Mouse (Mus musculus) c-Kit-positive CD71-positive TER-119-negative erythroid progenitor cells, embryonic 14.5 days (primary cell): ENCODE results near the gene Boll.

Experiments used
- DNase-seq: peaks from one replicate; pipeline ENCODE4 v3.0.0-alpha.2; 2013; ENCODE audit warnings: low read depth

Gene Boll

GRCm38 (mm10) chr1:55207561-55207960 lies 155.7 kb downstream of the Boll start:
- no peak for DNase-seq

DNA sequence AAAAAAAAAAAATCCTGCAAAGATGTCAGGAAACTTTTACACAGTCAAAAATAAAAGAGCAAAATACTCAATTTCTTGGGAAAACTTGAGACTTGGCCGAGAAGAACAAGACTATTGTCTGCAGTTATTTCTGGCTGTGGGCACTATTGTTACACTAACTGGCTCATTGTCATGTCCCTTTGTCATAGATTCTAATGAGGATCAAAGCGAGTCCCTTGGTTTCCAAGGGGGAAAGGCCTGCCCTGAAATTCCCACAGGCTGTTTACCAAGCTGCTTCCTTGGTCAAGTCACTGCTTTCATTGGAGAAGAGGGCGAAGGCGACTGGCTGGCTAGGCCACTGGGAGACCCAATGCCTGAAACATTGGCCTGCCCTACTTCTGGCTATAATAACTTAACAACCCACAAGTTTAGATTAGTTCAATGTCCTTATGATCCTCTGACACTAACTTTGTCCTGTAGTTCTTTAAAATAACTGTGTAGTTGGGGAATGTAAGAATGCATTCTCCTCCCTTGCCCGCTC lies 157.4 kb downstream of the Boll start:
- DNase-seq: no peak

- no peak for DNase-seq
Measured at GRCm38 (mm10) chr1:55201850-55202752, 161.2 kb downstream of the Boll start.

DNA sequence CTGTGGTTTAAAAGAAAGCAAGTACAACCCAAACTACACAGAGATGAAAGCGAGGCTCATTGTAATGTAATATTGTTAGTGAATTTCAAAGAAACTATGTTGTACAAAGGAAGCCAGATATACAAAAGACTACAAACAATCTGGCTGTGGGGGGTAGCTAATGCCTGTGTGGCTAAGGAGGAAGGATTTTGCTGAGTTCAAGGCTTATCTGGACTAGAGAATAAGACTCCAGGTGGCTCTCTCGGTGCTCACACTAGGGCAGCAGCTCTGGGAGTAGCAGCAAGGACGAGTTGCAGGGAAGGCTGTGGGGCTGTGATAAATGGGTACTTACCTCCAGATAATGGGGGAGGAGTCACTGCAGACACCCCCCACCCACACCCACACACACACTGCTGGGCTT lies 164.6 kb downstream of the Boll start:
- peak; percentile 50 for DNase-seq
